Mouse (Mus musculus): ENCODE data around the gene Sctr.

GRCm38 (mm10) chr1:120112251-120113187 lies 105.8 kb downstream of the Sctr start:
- TF ChIP-seq POLR2A (IDR thresholded peaks at IDR 0.05; ENCODE audit: borderline replicate concordance, insufficient read depth, low read length) = no peak
- TF ChIP-seq CTCF (IDR thresholded peaks at IDR 0.05; ENCODE audit: borderline replicate concordance, insufficient read depth, low read depth, low read length) = no peak

All from cerebellum, adult 2 months (tissue).